Mouse (Mus musculus): Measurements from ENCODE around the gene Cry1. TPM values are rescaled to one million over a fixed set of nuclear protein-coding genes. Genes with fewer than 3 reads are reported as not detected.
A peak's percentile ranks its signal among the peaks of the same experiment; 100 is the strongest.

Cry1 gene
- polyA plus RNA-seq (2012; rRNA removed) = 4.6 and 6.0 TPM in 2 replicates

- TF ChIP-seq CTCF (IDR thresholded peaks at IDR 0.05; ENCODE audit: insufficient read depth, low read length) (no peak), POLR2A (IDR thresholded peaks at IDR 0.05; ENCODE audit: borderline replicate concordance, extremely low read depth, low read depth, low read length) (peak; percentile 60; the same call in 1 of the 2 replicates)
- under 1% methylated on average over 75 of the region's 75 CpGs for WGBS
- peak; percentile 99 for DNase-seq
- H3K4me3 ChIP-seq (replicated peaks; ENCODE audit: extremely low read depth, low read depth, low read length) = peak within 1 kb of the TSS; percentile 87
- peaks cover 4% of the 10 kb centered on the region; the same call in 1 of the 2 replicates for H3K4me1 ChIP-seq (ENCODE audit: control insufficient read depth, insufficient read depth, low read length)
Measured at GRCm38 (mm10) chr10:85184964-85185608, at the start of gene Cry1. Gene Cry1 (minus strand): TSS chr10:85185064.

GRCm38 (mm10) chr10:85221771-85222050, 36.8 kb upstream of the Cry1 start:
- H3K4me1 ChIP-seq (ENCODE audit: control insufficient read depth, insufficient read depth, low read length) = no peaks in the 10 kb centered on the region
- 83% methylated on average over 6 of the region's 6 CpGs for WGBS

GRCm38 (mm10) chr10:85220918-85221770, 36.3 kb upstream of the Cry1 start:
- TF ChIP-seq POLR2A (IDR thresholded peaks at IDR 0.05; ENCODE audit: borderline replicate concordance, extremely low read depth, low read depth, low read length) = no peak
- TF ChIP-seq CTCF (IDR thresholded peaks at IDR 0.05; ENCODE audit: insufficient read depth, low read length) = peak; percentile 97
- no peaks in the 10 kb centered on the region for H3K4me1 ChIP-seq (ENCODE audit: control insufficient read depth, insufficient read depth, low read length)
- peak; percentile 77 for DNase-seq
- peak overlapping the region; percentile 47 for H3K4me3 ChIP-seq (replicated peaks; ENCODE audit: extremely low read depth, low read depth, low read length)
- whole genome bisulfite sequencing = 22% methylated on average over 22 of the region's 22 CpGs

More at GRCm38 (mm10) chr10:85221771-85222050, 36.8 kb upstream of the Cry1 start:
- no peak for DNase-seq
- no peak overlapping the region for H3K4me3 ChIP-seq (replicated peaks; ENCODE audit: extremely low read depth, low read depth, low read length)
- TF ChIP-seq CTCF (IDR thresholded peaks at IDR 0.05; ENCODE audit: insufficient read depth, low read length) = no peak
- no peak for TF ChIP-seq POLR2A (IDR thresholded peaks at IDR 0.05; ENCODE audit: borderline replicate concordance, extremely low read depth, low read depth, low read length)

GRCm38 (mm10) chr10:85214847-85215246, 30.0 kb upstream of the Cry1 start:
- TF ChIP-seq CTCF (IDR thresholded peaks at IDR 0.05; ENCODE audit: insufficient read depth, low read length) (no peak), POLR2A (IDR thresholded peaks at IDR 0.05; ENCODE audit: borderline replicate concordance, extremely low read depth, low read depth, low read length) (no peak)
- no peak overlapping the region for H3K4me3 ChIP-seq (replicated peaks; ENCODE audit: extremely low read depth, low read depth, low read length)
- no peaks in the 10 kb centered on the region for H3K4me1 ChIP-seq (ENCODE audit: control insufficient read depth, insufficient read depth, low read length)
- 59% methylated on average over 5 of the region's 5 CpGs for WGBS
- DNase-seq = no peak

- Histone ChIP-seq H3K4me3 (replicated peaks; ENCODE audit: extremely low read depth, low read depth, low read length) (no peak overlapping the region), H3K4me1 (ENCODE audit: control insufficient read depth, insufficient read depth, low read length) (no peaks in the 10 kb centered on the region)
- WGBS = 75% methylated on average over 5 of the region's 5 CpGs
- no peak for DNase-seq
- TF ChIP-seq POLR2A (IDR thresholded peaks at IDR 0.05; ENCODE audit: borderline replicate concordance, extremely low read depth, low read depth, low read length) (no peak), CTCF (IDR thresholded peaks at IDR 0.05; ENCODE audit: insufficient read depth, low read length) (no peak)
Measured at GRCm38 (mm10) chr10:85211673-85212072, 26.8 kb upstream of the Cry1 start.

GRCm38 (mm10) chr10:85210125-85210524, 25.3 kb upstream of the Cry1 start:
- no peak for DNase-seq
- Histone ChIP-seq H3K4me3 (replicated peaks; ENCODE audit: extremely low read depth, low read depth, low read length) (no peak overlapping the region), H3K4me1 (ENCODE audit: control insufficient read depth, insufficient read depth, low read length) (no peaks in the 10 kb centered on the region)
- no peak for TF ChIP-seq CTCF (IDR thresholded peaks at IDR 0.05; ENCODE audit: insufficient read depth, low read length)
- TF ChIP-seq POLR2A (IDR thresholded peaks at IDR 0.05; ENCODE audit: borderline replicate concordance, extremely low read depth, low read depth, low read length) = no peak
- WGBS = 81% methylated on average over 3 of the region's 3 CpGs

GRCm38 (mm10) chr10:85209119-85209605, 24.3 kb upstream of the Cry1 start:
- DNase-seq = no peak
- Histone ChIP-seq H3K4me3 (replicated peaks; ENCODE audit: extremely low read depth, low read depth, low read length) (no peak overlapping the region), H3K4me1 (ENCODE audit: control insufficient read depth, insufficient read depth, low read length) (no peaks in the 10 kb centered on the region)
- no peak for TF ChIP-seq CTCF (IDR thresholded peaks at IDR 0.05; ENCODE audit: insufficient read depth, low read length)
- no peak for TF ChIP-seq POLR2A (IDR thresholded peaks at IDR 0.05; ENCODE audit: borderline replicate concordance, extremely low read depth, low read depth, low read length)

GRCm38 (mm10) chr10:85205316-85205715, 20.5 kb upstream of the Cry1 start:
- no peak overlapping the region for H3K4me3 ChIP-seq (replicated peaks; ENCODE audit: extremely low read depth, low read depth, low read length)
- no peak for DNase-seq
- TF ChIP-seq POLR2A (IDR thresholded peaks at IDR 0.05; ENCODE audit: borderline replicate concordance, extremely low read depth, low read depth, low read length) = no peak
- no peak for TF ChIP-seq CTCF (IDR thresholded peaks at IDR 0.05; ENCODE audit: insufficient read depth, low read length)
- WGBS = 41% methylated on average over 2 of the region's 2 CpGs
- no peaks in the 10 kb centered on the region for H3K4me1 ChIP-seq (ENCODE audit: control insufficient read depth, insufficient read depth, low read length)

GRCm38 (mm10) chr10:85204255-85204855, 19.5 kb upstream of the Cry1 start:
- 56% methylated on average over 7 of the region's 7 CpGs for WGBS

More at GRCm38 (mm10) chr10:85204255-85204855, 19.5 kb upstream of the Cry1 start:
- Histone ChIP-seq H3K4me1 (ENCODE audit: control insufficient read depth, insufficient read depth, low read length) (no peaks in the 10 kb centered on the region), H3K4me3 (replicated peaks; ENCODE audit: extremely low read depth, low read depth, low read length) (no peak overlapping the region)
- DNase-seq = no peak
- TF ChIP-seq CTCF (IDR thresholded peaks at IDR 0.05; ENCODE audit: insufficient read depth, low read length) = no peak
